Mouse (Mus musculus): ENCODE results near the gene Cyb5b.

GRCm38 (mm10) chr8:107172969-107173645 lies 22.7 kb downstream of the Cyb5b start:
- TF ChIP-seq CTCF (IDR thresholded peaks at IDR 0.05; ENCODE audit: low read depth): no peak
- TF ChIP-seq EP300 (IDR thresholded peaks at IDR 0.05; ENCODE audit: low read depth): no peak

Data from heart, postnatal 0 days (tissue).